Mouse (Mus musculus) brain, embryonic 14.5 days (tissue): ENCODE measurements around the gene Axin2. TPM values are rescaled to one million over a fixed set of nuclear protein-coding genes. Genes with fewer than 3 reads are reported as not detected.

ENCODE experiments used
- DNase-seq: peaks from one replicate; pipeline ENCODE4 v3.0.0-alpha.2; 2011; ENCODE audit warnings: low read depth
- CTCF ChIP-seq: fragments of 200-500 bp; IDR thresholded peaks from 2 replicates; pipeline ENCODE4 v1.5.1; 2012; ENCODE audit warnings: inconsistent platforms, mild to moderate bottlenecking, moderate library complexity, borderline replicate concordance; ENCODE audit not compliant: insufficient read depth, insufficient read length; ENCODE audit errors: extremely low read depth
- POLR2A ChIP-seq: fragments of 200-500 bp; IDR thresholded peaks from 2 replicates; pipeline ENCODE4 v1.6.1; 2012; ENCODE audit warnings: mild to moderate bottlenecking, inconsistent platforms, borderline replicate concordance; ENCODE audit not compliant: poor library complexity, insufficient read depth, insufficient read length, severe bottlenecking; ENCODE audit errors: extremely low read depth
- polyA plus RNA-seq: library from polyadenylated mRNA; depleted of rRNA; stranded (reverse); fragments of >200 nt; gene quantifications from 2 replicates; pipeline ENCODE4 v1.2.3, GENCODE M21; 2012

Axin2 gene
- polyA plus RNA-seq, 1 experiment: 42.2 TPM

DNA sequence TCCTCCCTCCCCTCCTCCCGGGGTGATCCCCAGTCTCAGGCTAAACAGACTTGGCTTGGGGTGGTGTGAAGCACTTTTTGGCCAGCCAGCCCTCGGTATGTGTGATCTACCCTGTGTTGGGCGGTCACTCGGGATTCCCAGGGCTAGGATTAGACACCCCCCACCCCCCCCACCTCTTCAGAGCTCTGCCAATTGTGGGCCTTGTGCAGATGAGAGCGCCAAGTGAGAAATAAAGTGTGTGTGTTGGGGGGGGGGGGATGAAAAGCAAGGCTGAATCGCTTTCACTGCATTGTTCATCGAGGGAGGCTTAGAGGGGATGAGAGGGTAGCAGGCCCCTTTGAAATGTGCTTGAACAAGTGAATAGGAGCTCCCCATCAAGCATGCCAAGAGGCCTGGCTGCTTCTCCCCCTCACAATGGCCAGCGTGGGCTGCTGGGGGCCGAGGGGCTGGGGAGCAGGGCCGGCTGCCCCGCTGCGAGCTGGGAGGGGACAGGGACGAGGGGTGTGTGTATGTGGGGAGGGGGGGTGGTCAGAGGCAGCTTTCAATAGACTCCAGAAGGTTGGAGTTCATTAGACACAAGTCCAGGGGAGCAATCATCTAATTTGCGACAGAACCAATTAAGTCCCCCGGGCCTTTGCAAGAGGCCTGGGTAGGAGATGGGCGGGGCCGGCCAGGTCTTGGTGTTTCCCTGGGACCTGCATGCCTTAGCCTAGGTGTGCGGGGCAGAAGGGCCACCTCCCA is 15.1 kb downstream of the Axin2 start:
- DNase-seq: peak; percentile 96
- TF ChIP-seq POLR2A: no peak
- no peak for TF ChIP-seq CTCF

DNA sequence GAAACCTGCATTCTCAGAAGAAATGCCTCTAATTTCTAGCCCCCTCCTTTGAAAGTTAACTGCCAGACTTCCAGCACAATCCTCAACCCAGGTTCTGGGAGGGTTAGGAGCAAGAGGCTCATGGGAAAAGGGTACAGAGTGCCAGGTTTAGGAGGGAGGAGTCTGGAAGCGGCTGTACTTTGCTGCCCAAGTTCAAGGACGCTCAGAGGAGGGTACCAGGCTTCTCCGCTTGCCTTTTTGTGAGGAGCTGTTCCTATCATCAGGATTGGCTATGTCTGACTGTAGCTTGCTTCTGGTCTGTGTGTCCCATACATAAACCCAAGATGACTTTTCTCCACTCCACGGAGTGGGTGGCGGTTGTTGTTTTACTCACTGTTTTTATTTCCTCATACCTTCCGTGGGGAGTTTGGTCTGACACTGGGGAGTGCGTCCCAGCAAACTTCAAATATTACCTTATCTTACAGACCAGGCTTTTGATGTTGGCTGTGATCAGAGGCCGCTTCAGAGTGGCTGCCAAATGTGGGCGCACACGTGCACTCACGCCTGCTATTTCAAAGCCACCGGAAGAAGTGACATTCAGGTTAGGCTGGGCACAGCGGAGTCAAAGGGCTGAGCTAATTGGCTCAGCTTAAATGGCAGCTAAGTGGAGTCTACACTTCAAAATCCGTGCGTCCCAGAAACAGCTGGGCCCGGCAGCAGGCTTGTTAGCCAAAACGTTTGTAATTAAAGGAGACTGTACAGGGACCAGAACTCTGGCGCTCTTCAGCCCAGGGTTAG is 16.1 kb downstream of the Axin2 start:
- TF ChIP-seq CTCF (no peak), POLR2A (no peak)
- peak; percentile 83 for DNase-seq

DNA sequence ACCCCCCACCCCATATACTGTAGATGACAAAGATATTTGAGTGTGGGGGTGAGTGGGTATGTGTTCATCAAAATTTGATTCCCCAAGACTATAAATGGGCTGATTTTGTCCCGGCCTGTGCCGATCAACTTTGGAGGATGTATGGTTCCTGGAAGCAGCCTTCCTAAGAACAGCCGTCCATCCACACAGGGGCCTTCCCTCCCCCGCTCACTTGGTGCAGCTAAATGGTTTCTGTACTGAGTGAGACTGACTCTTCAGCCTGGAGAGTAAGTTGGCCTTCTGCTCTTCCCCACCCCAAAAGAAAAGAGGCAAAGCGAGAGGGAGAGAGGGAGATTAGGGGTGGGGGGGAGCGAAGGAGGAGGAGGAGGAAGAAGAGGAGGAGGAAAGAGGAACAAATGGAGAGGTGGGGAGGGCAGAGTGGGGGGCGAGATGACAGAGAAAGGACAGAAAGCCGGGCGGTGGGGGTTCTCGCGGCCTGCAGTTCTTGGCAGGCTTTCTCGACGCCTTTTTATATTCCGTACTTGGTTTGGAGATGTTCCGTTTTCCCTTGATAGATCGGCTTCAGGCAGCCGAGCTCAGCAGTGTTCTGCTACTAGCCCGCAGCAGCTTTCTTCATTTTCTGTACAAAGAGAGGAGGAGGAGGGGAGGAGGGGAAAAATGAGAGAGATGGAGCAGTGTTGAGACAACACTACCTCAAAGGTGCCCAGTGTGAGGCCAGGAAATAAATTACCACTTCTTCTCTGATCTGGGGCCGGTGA is 20.7 kb downstream of the Axin2 start:
- TF ChIP-seq POLR2A (no peak), CTCF (no peak)
- DNase-seq: peak; percentile 86

DNA sequence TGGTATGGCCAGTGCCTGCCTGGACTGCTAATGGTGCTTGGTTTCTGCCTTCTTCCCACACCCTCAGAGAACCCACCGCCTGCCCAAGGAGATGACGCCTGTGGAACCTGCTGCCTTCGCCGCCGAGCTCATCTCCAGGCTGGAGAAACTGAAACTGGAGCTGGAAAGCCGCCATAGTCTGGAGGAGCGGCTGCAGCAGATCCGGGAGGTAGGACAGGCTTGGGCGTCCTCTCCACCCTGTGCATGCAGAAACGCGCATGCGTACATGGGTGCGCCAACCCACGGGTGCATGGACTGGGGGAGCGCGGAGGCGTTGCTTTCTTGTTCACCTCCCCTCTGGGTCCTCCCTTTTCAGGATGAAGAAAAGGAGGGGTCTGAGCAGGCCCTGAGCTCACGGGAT is 21.7 kb downstream of the Axin2 start:
- no peak for DNase-seq
- TF ChIP-seq CTCF (no peak), POLR2A (no peak)

DNA sequence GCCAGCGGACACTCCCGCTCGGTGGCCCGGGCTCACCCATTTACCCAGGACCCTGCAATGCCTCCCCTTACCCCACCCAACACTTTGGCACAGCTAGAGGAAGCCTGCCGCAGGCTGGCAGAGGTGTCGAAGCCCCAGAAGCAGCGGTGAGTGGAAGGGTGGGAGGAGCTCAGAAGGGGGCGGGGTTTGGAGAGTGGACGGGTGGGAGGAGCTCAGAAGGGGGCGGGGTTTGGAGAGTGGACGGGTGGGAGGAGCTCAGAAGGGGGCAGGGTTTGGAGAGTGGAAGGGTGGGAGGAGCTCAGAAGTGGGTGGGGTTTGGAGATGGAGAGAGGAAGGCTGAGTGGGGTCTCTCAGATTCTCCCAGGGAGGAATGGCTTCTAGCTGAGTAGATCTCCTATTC is 23.6 kb downstream of the Axin2 start:
- no peak for DNase-seq
- TF ChIP-seq POLR2A (no peak), CTCF (no peak)

DNA sequence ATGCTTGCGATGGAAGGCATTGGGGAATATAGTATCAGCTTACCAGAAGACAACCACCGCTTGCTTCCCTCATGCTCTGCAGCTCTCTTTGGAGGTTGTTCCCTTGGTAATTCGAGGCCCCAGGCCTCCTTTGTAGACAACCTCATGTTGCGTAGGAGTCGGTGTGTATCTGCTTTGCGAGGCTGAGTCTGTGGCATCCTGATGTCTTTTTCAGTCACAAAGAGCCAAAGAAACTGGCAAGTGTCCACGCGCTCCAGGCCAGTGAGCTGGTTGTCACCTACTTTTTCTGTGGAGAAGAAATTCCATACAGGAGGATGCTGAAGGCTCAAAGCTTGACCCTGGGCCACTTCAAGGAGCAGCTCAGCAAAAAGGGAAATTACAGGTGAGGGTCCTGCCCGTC is 25.5 kb downstream of the Axin2 start:
- TF ChIP-seq POLR2A: no peak
- no peak for TF ChIP-seq CTCF
- no peak for DNase-seq

DNA sequence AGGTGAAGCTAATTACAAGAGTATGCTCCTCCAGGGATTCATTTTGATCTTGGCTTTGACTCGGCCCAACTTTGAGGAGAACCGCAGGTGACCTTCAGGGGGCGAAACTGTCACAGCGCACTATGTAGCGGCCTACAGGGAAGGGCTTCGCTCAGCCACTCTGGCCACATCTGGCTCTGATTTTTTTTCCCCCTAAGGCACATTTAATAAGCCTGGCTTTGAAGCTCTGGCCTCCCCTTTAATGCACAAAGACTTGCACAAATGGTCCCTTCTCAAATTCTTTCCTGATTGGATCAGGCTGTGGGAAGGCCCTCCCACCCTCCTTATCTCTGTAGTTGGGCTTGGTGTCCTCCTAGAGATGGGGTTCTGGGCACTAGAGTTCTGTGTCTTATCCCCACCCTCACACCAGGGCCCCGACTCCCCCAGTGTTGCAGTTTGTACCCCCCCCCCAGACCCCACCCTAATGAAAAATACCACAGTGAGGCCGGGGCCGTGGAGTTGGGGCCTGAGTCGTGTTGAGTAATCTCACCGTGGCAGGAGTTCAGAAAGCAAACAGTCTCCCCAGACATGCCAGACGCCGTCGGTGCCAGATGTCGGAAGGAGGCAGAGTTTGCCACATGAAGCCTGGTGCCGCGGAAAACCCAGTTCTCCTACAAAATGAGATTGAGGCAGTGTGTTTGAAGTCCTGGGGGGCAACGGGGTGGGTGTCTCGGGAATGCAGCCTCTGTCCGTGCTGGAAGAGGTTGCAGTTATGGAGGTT is 27.5 kb downstream of the Axin2 start:
- TF ChIP-seq POLR2A (no peak), CTCF (no peak)
- DNase-seq: no peak

DNA sequence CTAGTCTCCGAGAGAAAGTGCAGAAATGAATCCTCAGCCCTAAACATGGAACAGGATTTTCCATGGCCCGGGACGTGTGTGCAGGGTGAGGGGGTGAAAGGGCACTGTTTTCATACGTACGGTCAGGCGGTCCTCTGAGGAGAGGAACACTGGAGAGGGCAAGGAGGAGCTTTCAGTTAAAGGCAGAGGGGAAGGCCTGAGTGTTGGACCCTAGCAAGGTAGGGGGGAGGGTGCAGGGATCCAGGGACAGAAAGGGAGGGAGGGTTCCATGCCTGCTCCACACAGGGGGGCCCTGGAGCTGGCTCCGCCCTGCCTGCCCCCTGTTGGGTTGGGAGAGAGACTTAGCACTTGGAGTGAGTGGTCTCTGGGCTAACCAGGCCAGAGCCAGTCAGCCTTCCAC is 28.4 kb downstream of the Axin2 start:
- no peak for DNase-seq
- no peak for TF ChIP-seq CTCF
- no peak for TF ChIP-seq POLR2A

DNA sequence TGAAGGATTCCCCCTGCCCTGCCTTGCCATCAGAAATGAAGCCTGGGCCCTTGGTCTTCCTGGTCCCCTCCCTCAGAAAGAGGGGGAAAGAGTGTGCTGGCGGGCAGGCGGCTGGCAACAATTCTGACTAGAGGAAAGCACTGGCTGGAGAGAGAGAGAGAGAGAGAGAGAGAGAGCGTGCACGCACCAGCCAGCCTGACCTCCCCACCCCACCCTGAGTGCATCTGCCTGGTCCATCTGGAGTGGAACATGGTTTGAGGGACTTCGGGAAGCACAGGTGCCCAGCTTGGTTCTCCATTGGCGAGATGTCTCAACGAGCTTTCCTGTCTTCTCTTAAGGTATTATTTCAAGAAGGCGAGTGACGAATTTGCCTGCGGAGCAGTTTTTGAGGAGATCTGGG is 28.8 kb downstream of the Axin2 start:
- no peak for DNase-seq
- TF ChIP-seq CTCF: no peak
- TF ChIP-seq POLR2A: no peak

DNA sequence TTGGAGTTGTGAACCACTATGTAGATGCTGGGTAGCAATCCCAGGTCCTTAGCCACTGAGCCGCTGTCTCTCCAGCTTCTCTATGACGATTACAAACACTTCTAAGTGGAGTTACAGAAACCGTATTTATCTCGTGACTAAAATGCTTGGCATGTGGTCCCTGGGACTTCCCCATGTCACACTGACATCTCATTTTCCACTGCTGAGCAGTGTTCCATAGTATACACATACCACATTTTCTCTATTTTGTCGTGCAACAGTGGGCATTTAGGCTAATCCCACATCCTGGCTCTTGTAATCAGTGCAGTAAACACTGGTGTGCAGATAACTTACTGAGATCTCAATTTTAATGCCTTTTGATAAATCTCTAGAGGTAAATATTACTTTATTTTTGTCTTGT is 32.2 kb downstream of the Axin2 start:
- no peak for TF ChIP-seq CTCF
- no peak for TF ChIP-seq POLR2A
- DNase-seq: no peak

DNA sequence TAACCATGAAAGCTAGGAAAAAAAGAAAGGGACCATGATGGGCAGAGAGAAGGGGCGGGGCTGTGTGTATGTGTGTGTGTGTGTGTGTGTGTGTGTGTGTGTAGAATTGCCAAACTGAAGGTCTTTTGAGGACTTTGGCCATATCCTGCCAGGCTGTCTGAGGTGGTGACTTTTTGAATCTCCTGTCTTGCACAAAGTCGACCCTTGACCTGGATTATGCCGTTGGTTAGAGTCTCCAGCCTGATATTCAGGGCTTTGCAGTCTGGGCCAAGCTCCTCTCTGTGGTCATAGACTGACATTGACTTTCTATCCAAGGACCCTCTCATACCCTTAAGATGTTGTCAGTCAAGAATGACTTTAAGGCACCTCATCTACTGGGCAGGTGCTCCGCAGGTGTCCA is 35.8 kb downstream of the Axin2 start:
- TF ChIP-seq CTCF (no peak), POLR2A (no peak)
- DNase-seq: no peak

DNA sequence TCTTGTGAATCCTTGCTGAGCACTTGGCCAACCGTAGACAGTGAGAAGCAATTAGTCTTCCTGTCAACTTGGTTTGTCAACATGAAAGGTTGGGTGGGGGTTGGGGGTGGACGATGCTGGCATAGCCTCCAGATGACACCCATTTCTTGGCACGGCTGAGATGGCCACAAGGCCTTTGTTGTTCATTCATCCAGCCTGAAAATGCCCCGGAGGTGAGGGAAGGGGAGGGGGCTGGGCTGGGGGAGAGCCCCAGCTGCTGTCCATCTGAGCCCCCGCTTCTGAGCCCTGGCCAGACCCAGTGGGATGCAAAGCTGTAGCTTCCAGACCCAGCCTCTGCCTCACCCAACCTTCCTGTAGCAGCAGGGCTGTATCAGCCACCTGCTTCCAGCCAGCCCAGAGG is 38.2 kb downstream of the Axin2 start:
- DNase-seq: peak; percentile 78
- TF ChIP-seq POLR2A (no peak), CTCF (no peak)
